Mouse (Mus musculus): ENCODE data around the gene Dmrtb1. TPM values are rescaled to one million over a fixed set of nuclear protein-coding genes. Genes with fewer than 3 reads are reported as not detected.
A peak's percentile ranks its signal among the peaks of the same experiment; 100 is the strongest.

Gene Dmrtb1
- polyA plus RNA-seq, 1 experiment from 2014 or later, result 10.9 TPM

GRCm38 (mm10) chr4:107718720-107719119 is 34.7 kb upstream of the Dmrtb1 start:
- Histone ChIP-seq H3K4me2 (ENCODE audit: low read length) (no peak overlapping the region), H3K9me3 (ENCODE audit: control insufficient read depth, low read length) (no peaks in the 10 kb centered on the region), H3K27ac (ENCODE audit: low read depth, low read length) (no peak overlapping the region), H3K4me1 (ENCODE audit: control insufficient read depth, insufficient read depth, low read depth, low read length) (peaks cover 17% of the 10 kb centered on the region), H3K9ac (ENCODE audit: low read depth, low read length) (no peak overlapping the region), H3K4me3 (ENCODE audit: low read length) (no peak overlapping the region), H3K36me3 (ENCODE audit: control insufficient read depth, insufficient read depth, low read length) (no peaks in the 10 kb centered on the region), H3K27me3 (replicated peaks; ENCODE audit: control insufficient read depth, insufficient read depth, low read length) (no peaks in the 10 kb centered on the region)
- no peak; the same call in 1 of the 2 replicates for ATAC-seq
- 27% methylated on average over 8 of the region's 8 CpGs for WGBS

GRCm38 (mm10) chr4:107717718-107718313 is 33.8 kb upstream of the Dmrtb1 start:
- Histone ChIP-seq H3K27ac (ENCODE audit: low read depth, low read length) (peak overlapping the region; percentile 36), H3K4me1 (ENCODE audit: control insufficient read depth, insufficient read depth, low read depth, low read length) (peaks cover 17% of the 10 kb centered on the region), H3K9me3 (ENCODE audit: control insufficient read depth, low read length) (no peaks in the 10 kb centered on the region), H3K9ac (ENCODE audit: low read depth, low read length) (no peak overlapping the region; the same call in 1 of the 2 replicates), H3K4me3 (ENCODE audit: low read length) (no peak overlapping the region), H3K4me2 (ENCODE audit: low read length) (no peak overlapping the region), H3K36me3 (ENCODE audit: control insufficient read depth, insufficient read depth, low read length) (no peaks in the 10 kb centered on the region), H3K27me3 (replicated peaks; ENCODE audit: control insufficient read depth, insufficient read depth, low read length) (no peaks in the 10 kb centered on the region)
- no peak for ATAC-seq
- 29% methylated on average over 8 of the region's 8 CpGs for WGBS

- Histone ChIP-seq H3K9ac (ENCODE audit: low read depth, low read length) (no peak overlapping the region), H3K27me3 (replicated peaks; ENCODE audit: control insufficient read depth, insufficient read depth, low read length) (no peaks in the 10 kb centered on the region), H3K9me3 (ENCODE audit: control insufficient read depth, low read length) (no peaks in the 10 kb centered on the region), H3K36me3 (ENCODE audit: control insufficient read depth, insufficient read depth, low read length) (no peaks in the 10 kb centered on the region), H3K4me2 (ENCODE audit: low read length) (no peak overlapping the region), H3K4me3 (ENCODE audit: low read length) (no peak overlapping the region), H3K27ac (ENCODE audit: low read depth, low read length) (no peak overlapping the region), H3K4me1 (ENCODE audit: control insufficient read depth, insufficient read depth, low read depth, low read length) (peaks cover 17% of the 10 kb centered on the region)
- ATAC-seq, result no peak
- 55% methylated on average over 9 of the region's 9 CpGs for WGBS
Measured at GRCm38 (mm10) chr4:107716754-107717299, 32.8 kb upstream of the Dmrtb1 start.

GRCm38 (mm10) chr4:107706884-107707283 is 22.9 kb upstream of the Dmrtb1 start:
- Histone ChIP-seq H3K9ac (ENCODE audit: low read depth, low read length) (no peak overlapping the region), H3K4me3 (ENCODE audit: low read length) (no peak overlapping the region), H3K4me2 (ENCODE audit: low read length) (no peak overlapping the region), H3K27ac (ENCODE audit: low read depth, low read length) (no peak overlapping the region), H3K4me1 (ENCODE audit: control insufficient read depth, insufficient read depth, low read depth, low read length) (no peaks in the 10 kb centered on the region), H3K36me3 (ENCODE audit: control insufficient read depth, insufficient read depth, low read length) (no peaks in the 10 kb centered on the region), H3K27me3 (replicated peaks; ENCODE audit: control insufficient read depth, insufficient read depth, low read length) (no peaks in the 10 kb centered on the region), H3K9me3 (ENCODE audit: control insufficient read depth, low read length) (no peaks in the 10 kb centered on the region)
- WGBS, result 71% methylated on average over 4 of the region's 4 CpGs
- no peak for ATAC-seq

- Histone ChIP-seq H3K27ac (ENCODE audit: low read depth, low read length) (no peak overlapping the region), H3K9me3 (ENCODE audit: control insufficient read depth, low read length) (no peaks in the 10 kb centered on the region), H3K4me2 (ENCODE audit: low read length) (no peak overlapping the region), H3K9ac (ENCODE audit: low read depth, low read length) (no peak overlapping the region), H3K4me1 (ENCODE audit: control insufficient read depth, insufficient read depth, low read depth, low read length) (no peaks in the 10 kb centered on the region), H3K4me3 (ENCODE audit: low read length) (no peak overlapping the region), H3K27me3 (replicated peaks; ENCODE audit: control insufficient read depth, insufficient read depth, low read length) (no peaks in the 10 kb centered on the region), H3K36me3 (ENCODE audit: control insufficient read depth, insufficient read depth, low read length) (no peaks in the 10 kb centered on the region)
- ATAC-seq, result no peak
- WGBS, result 82% methylated on average over 1 of the region's 1 CpGs
Measured at GRCm38 (mm10) chr4:107704185-107704584, 20.2 kb upstream of the Dmrtb1 start.

- no peak for ATAC-seq
- H3K9me3 ChIP-seq (ENCODE audit: control insufficient read depth, low read length), result no peaks in the 10 kb centered on the region
- H3K4me3 ChIP-seq (ENCODE audit: low read length), result no peak overlapping the region
- no peaks in the 10 kb centered on the region for H3K27me3 ChIP-seq (replicated peaks; ENCODE audit: control insufficient read depth, insufficient read depth, low read length)
- H3K4me2 ChIP-seq (ENCODE audit: low read length), result no peak overlapping the region
- no peak overlapping the region for H3K9ac ChIP-seq (ENCODE audit: low read depth, low read length)
- H3K27ac ChIP-seq (ENCODE audit: low read depth, low read length), result no peak overlapping the region
- no peaks in the 10 kb centered on the region for H3K36me3 ChIP-seq (ENCODE audit: control insufficient read depth, insufficient read depth, low read length)
- no peaks in the 10 kb centered on the region for H3K4me1 ChIP-seq (ENCODE audit: control insufficient read depth, insufficient read depth, low read depth, low read length)
- WGBS, result 83% methylated on average over 11 of the region's 11 CpGs
Measured at GRCm38 (mm10) chr4:107701679-107702078, 17.6 kb upstream of the Dmrtb1 start.

GRCm38 (mm10) chr4:107701116-107701515 is 17.1 kb upstream of the Dmrtb1 start:
- Histone ChIP-seq H3K9ac (ENCODE audit: low read depth, low read length) (no peak overlapping the region), H3K27me3 (replicated peaks; ENCODE audit: control insufficient read depth, insufficient read depth, low read length) (no peaks in the 10 kb centered on the region), H3K4me1 (ENCODE audit: control insufficient read depth, insufficient read depth, low read depth, low read length) (no peaks in the 10 kb centered on the region), H3K9me3 (ENCODE audit: control insufficient read depth, low read length) (no peaks in the 10 kb centered on the region), H3K36me3 (ENCODE audit: control insufficient read depth, insufficient read depth, low read length) (no peaks in the 10 kb centered on the region), H3K4me2 (ENCODE audit: low read length) (no peak overlapping the region), H3K27ac (ENCODE audit: low read depth, low read length) (no peak overlapping the region), H3K4me3 (ENCODE audit: low read length) (no peak overlapping the region)
- 26% methylated on average over 11 of the region's 11 CpGs for WGBS
- ATAC-seq, result no peak

GRCm38 (mm10) chr4:107699271-107699670 is 15.2 kb upstream of the Dmrtb1 start:
- H3K9me3 ChIP-seq (ENCODE audit: control insufficient read depth, low read length), result no peaks in the 10 kb centered on the region
- no peaks in the 10 kb centered on the region for H3K27me3 ChIP-seq (replicated peaks; ENCODE audit: control insufficient read depth, insufficient read depth, low read length)
- H3K4me2 ChIP-seq (ENCODE audit: low read length), result no peak overlapping the region
- H3K9ac ChIP-seq (ENCODE audit: low read depth, low read length), result no peak overlapping the region
- H3K36me3 ChIP-seq (ENCODE audit: control insufficient read depth, insufficient read depth, low read length), result no peaks in the 10 kb centered on the region
- H3K27ac ChIP-seq (ENCODE audit: low read depth, low read length), result no peak overlapping the region
- no peaks in the 10 kb centered on the region for H3K4me1 ChIP-seq (ENCODE audit: control insufficient read depth, insufficient read depth, low read depth, low read length)
- WGBS, result 65% methylated on average over 9 of the region's 9 CpGs
- 0 out of 2 replicates have a peak, but pooled peaks have one; percentile 24 for ATAC-seq
- H3K4me3 ChIP-seq (ENCODE audit: low read length), result no peak overlapping the region

- Histone ChIP-seq H3K27ac (ENCODE audit: low read depth, low read length) (no peak overlapping the region), H3K4me2 (ENCODE audit: low read length) (no peak overlapping the region), H3K4me3 (ENCODE audit: low read length) (no peak overlapping the region), H3K4me1 (ENCODE audit: control insufficient read depth, insufficient read depth, low read depth, low read length) (no peaks in the 10 kb centered on the region), H3K9ac (ENCODE audit: low read depth, low read length) (no peak overlapping the region), H3K9me3 (ENCODE audit: control insufficient read depth, low read length) (no peaks in the 10 kb centered on the region), H3K27me3 (replicated peaks; ENCODE audit: control insufficient read depth, insufficient read depth, low read length) (no peaks in the 10 kb centered on the region), H3K36me3 (ENCODE audit: control insufficient read depth, insufficient read depth, low read length) (no peaks in the 10 kb centered on the region)
- WGBS, result 51% methylated on average over 5 of the region's 5 CpGs
- ATAC-seq, result 0 out of 2 replicates have a peak, but pooled peaks have one; percentile 24
Measured at GRCm38 (mm10) chr4:107693816-107694215, 9.8 kb upstream of the Dmrtb1 start.
